Mouse (Mus musculus) spleen, adult 2 months (tissue): ENCODE measurements around the gene Map4.

Source experiments
- CTCF ChIP-seq: fragments of 200-500 bp; IDR thresholded peaks from 2 replicates; pipeline ENCODE4 v1.5.1; 2011; ENCODE audit warnings: mild to moderate bottlenecking, inconsistent platforms; ENCODE audit not compliant: insufficient read depth, insufficient read length, insufficient replicate concordance; ENCODE audit errors: extremely low read depth
- POLR2A ChIP-seq: fragments of 200-500 bp; IDR thresholded peaks from 2 replicates; pipeline ENCODE4 v1.6.1; 2011; ENCODE audit warnings: low read depth, low read length, inconsistent platforms

DNA sequence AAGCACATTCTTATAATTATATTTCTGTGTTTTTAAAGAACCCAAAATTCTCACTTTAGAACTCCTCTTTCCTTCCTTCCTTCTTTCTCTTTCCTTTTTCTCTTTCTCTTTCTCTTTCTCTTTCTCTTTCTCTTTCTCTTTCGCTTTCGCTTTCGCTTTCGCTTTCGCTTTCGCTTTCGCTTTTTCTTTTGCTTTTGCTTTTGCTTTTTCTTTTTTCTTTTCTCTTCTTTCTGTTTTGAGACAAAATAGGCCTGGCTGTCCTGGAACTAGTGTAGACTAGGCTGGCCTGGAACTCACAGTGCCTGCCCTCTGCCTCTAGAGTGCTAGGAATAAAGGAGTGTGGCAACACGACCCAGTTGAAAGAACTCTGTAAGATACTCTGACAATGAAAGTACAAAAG, 22.3 kb downstream of the Map4 start:
- TF ChIP-seq POLR2A (no peak), CTCF (no peak)
